Mouse (Mus musculus): ENCODE results near the gene Papola. TPM values are rescaled to one million over a fixed set of nuclear protein-coding genes. Genes with fewer than 3 reads are reported as not detected.

The Papola gene
- 262 TPM for polyA plus RNA-seq (2015; fragmentation: Illumina TruSeq; extraction: RNeasy Lipid Tissue Mini Kit (QIAGEN cat#74804); ENCODE audit: insufficient read depth, low replicate concordance)

DNA sequence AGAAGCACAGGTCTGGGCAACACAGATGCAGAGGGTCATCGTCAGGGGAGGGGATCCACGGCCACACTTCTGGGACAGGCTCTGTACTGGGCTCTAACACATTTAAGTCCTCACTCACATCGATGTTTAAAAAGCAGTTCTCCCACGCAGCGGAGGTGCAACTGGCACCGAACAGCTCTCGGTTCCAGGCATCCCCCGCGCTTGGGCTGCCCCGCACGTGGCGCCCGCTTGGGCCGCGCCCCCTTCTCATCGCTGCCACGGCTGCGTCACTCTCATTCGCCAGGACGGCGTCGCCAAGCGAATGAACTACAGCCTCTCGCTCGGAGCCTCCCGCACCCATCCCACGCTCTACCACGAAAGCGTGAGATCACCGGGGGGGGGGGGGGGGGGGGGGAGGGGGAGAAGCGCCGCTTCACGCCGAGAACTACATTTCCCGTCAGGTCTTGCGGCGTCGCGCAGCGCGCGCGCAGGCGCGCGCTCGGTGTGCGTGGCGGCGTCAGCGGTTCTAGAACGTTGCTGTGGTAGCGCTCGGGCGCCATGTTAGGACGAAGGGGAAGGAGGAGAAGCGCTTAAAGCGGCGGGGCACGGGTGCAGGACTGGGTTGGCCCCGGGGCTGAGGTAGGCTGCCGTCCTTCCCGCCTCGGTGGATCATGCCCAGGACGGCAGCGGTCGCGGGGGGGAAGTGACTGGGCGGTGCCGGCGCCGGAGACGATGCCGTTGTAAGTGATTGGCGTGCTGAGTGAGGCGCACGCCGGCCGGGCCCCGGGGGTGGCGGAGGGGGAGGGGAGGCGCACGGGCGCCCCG lies at the start of gene Papola:
Gene Papola (plus strand): TSS at position 499 of the 804 bp plus-strand sequence.

Other genes with a start within 250 kb of the Papola start
- 0.29 TPM for gene Bdkrb2, start 221.5 kb upstream of the Papola start, polyA plus RNA-seq (2015; fragmentation: Illumina TruSeq; extraction: RNeasy Lipid Tissue Mini Kit (QIAGEN cat#74804); ENCODE audit: insufficient read depth, low replicate concordance)
- gene Bdkrb1, start 181.6 kb upstream of the Papola start, polyA plus RNA-seq (2015; fragmentation: Illumina TruSeq; extraction: RNeasy Lipid Tissue Mini Kit (QIAGEN cat#74804); ENCODE audit: insufficient read depth, low replicate concordance), result not detected
- gene Gskip, start 99.9 kb upstream of the Papola start, polyA plus RNA-seq (2015; fragmentation: Illumina TruSeq; extraction: RNeasy Lipid Tissue Mini Kit (QIAGEN cat#74804); ENCODE audit: insufficient read depth, low replicate concordance), result 20.6 TPM
- 31.2 TPM for gene Atg2b, start 99.5 kb upstream of the Papola start, polyA plus RNA-seq (2015; fragmentation: Illumina TruSeq; extraction: RNeasy Lipid Tissue Mini Kit (QIAGEN cat#74804); ENCODE audit: insufficient read depth, low replicate concordance)
- 0.19 TPM for gene Ak7, start 78.7 kb upstream of the Papola start, polyA plus RNA-seq (2015; fragmentation: Illumina TruSeq; extraction: RNeasy Lipid Tissue Mini Kit (QIAGEN cat#74804); ENCODE audit: insufficient read depth, low replicate concordance)
- 68.3 TPM for gene Vrk1, start 225.5 kb downstream of the Papola start, polyA plus RNA-seq (2015; fragmentation: Illumina TruSeq; extraction: RNeasy Lipid Tissue Mini Kit (QIAGEN cat#74804); ENCODE audit: insufficient read depth, low replicate concordance)

All from spleen, adult 10 weeks (tissue).